Mouse (Mus musculus) stomach, embryonic 15.5 days (tissue): ENCODE measurements around the gene Rbfox1. TPM values are rescaled to one million over a fixed set of nuclear protein-coding genes. Genes with fewer than 3 reads are reported as not detected.

ENCODE experiments used
- ATAC-seq: fragments of 200-750 bp; cut with Nextera tagmentation; 2 replicates; pipeline ENCODE4 v1.8.0; 2017; ENCODE audit warnings: low read depth, moderate number of reproducible peaks, moderate TSS enrichment; ENCODE audit not compliant: insufficient read depth, low FRiP score
- H3K27ac ChIP-seq: fragments of 300-500 bp; sonication (generic); 2 replicates; pipeline ENCODE4 v1.5.1; 2015; ENCODE audit warnings: mild to moderate bottlenecking, inconsistent platforms
- H3K27me3 ChIP-seq: fragments of 300-500 bp; sonication (generic); replicated peaks from 2 replicates; pipeline ENCODE4 v1.6.1; 2015; ENCODE audit warnings: inconsistent platforms
- H3K36me3 ChIP-seq: fragments of 300-500 bp; sonication (generic); 2 replicates; pipeline ENCODE4 v1.6.1; 2015; ENCODE audit warnings: inconsistent platforms
- H3K4me1 ChIP-seq: fragments of 300-500 bp; sonication (generic); 2 replicates; pipeline ENCODE4 v1.6.1; 2015; ENCODE audit warnings: inconsistent platforms
- H3K4me2 ChIP-seq: fragments of 300-500 bp; sonication (generic); 2 replicates; pipeline ENCODE4 v1.6.1; 2015; ENCODE audit warnings: mild to moderate bottlenecking, inconsistent platforms
- H3K4me3 ChIP-seq: fragments of 300-500 bp; sonication (generic); replicated peaks from 2 replicates; pipeline ENCODE4 v1.5.1; 2015; ENCODE audit warnings: inconsistent platforms
- H3K9ac ChIP-seq: fragments of 300-500 bp; sonication (generic); 2 replicates; pipeline ENCODE4 v1.6.1; 2015; ENCODE audit warnings: inconsistent platforms
- H3K9me3 ChIP-seq: fragments of 300-500 bp; sonication (generic); 2 replicates; pipeline ENCODE4 v1.6.1; 2016; ENCODE audit warnings: inconsistent platforms
- WGBS: fragments of 180-500 bp; shearing (Covaris S2); methylation state at CpG from one replicate; pipeline ENCODE4 v1.1.7; 2015; 5-methylcytosine and 5-hydroxymethylcytosine counted together
- polyA plus RNA-seq: library from polyadenylated mRNA; unstranded; fragments of >200 nt; fragmentation: Nextera tagmentation; extraction: Ambion mirVana; gene quantifications from 2 replicates; pipeline ENCODE4 v1.2.1, GENCODE M21; 2015

Gene Rbfox1
- polyA plus RNA-seq, 1 experiment from 2014 or later = 3.5 TPM

- no peak for ATAC-seq
- Histone ChIP-seq H3K4me1 (no peaks in the 10 kb centered on the region), H3K9ac (no peak overlapping the region), H3K9me3 (no peaks in the 10 kb centered on the region), H3K27me3 (no peaks in the 10 kb centered on the region), H3K27ac (no peak overlapping the region), H3K4me2 (no peak overlapping the region), H3K36me3 (no peaks in the 10 kb centered on the region), H3K4me3 (no peak overlapping the region)
- 85% methylated on average over 16 of the region's 16 CpGs for WGBS
Observed at GRCm38 (mm10) chr16:7292985-7293805, 1408.0 kb downstream of the Rbfox1 start.

DNA sequence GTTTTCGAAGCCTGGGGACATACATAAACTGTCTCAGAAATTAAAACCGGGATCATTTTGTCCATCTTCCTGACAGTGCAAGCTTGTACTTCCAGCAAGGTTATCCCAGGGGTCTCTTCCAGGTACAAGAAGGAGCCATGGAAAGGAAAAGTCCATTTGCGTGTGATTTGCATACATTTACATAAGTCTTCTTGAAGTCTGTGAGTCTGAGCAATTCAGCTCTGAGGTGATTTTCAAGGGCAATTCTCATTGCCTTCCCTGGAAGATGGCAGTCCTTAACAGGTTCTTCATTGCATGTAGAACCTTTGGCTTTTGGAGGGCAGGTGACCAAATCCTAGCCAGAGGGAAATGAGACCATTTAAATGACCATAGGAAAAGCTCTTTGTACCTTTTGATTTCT is 1417.3 kb downstream of the Rbfox1 start:
- Histone ChIP-seq H3K36me3 (no peaks in the 10 kb centered on the region), H3K27me3 (no peaks in the 10 kb centered on the region), H3K9ac (no peak overlapping the region), H3K9me3 (no peaks in the 10 kb centered on the region), H3K4me3 (no peak overlapping the region), H3K4me1 (no peaks in the 10 kb centered on the region), H3K27ac (no peak overlapping the region), H3K4me2 (no peak overlapping the region)
- no peak for ATAC-seq
- WGBS = 63% methylated on average over 3 of the region's 3 CpGs

GRCm38 (mm10) chr16:7329196-7329595 is 1444.0 kb downstream of the Rbfox1 start:
- no peaks in the 10 kb centered on the region for H3K4me1 ChIP-seq
- H3K9me3 ChIP-seq = no peaks in the 10 kb centered on the region
- H3K27ac ChIP-seq = no peak overlapping the region
- WGBS = 79% methylated on average over 3 of the region's 3 CpGs
- H3K4me3 ChIP-seq = no peak overlapping the region
- H3K9ac ChIP-seq = no peak overlapping the region
- H3K4me2 ChIP-seq = no peak overlapping the region
- no peaks in the 10 kb centered on the region for H3K27me3 ChIP-seq
- no peak for ATAC-seq
- no peaks in the 10 kb centered on the region for H3K36me3 ChIP-seq

DNA sequence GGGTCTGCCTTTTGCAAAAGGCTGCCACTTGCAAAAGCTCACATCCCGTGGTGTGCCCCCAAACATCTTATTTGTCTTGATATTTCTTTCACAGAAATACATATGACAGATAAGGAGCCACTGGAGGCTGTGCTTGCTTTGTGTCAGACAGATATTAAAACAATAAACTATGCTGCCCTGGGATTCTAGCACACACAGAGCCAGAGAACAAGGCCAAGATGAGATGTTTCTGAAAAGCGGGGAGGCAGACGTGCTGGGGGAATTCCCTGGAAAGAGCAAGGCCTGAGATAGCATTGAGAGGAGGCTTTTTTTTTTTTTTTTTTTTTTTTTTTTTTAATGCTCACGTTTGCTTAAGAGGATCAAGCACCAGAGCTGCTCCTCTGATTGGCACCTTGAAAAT is 1456.0 kb downstream of the Rbfox1 start:
- H3K27ac ChIP-seq = no peak overlapping the region
- no peak overlapping the region for H3K9ac ChIP-seq
- no peaks in the 10 kb centered on the region for H3K36me3 ChIP-seq
- no peaks in the 10 kb centered on the region for H3K27me3 ChIP-seq
- H3K4me3 ChIP-seq = no peak overlapping the region
- H3K9me3 ChIP-seq = no peaks in the 10 kb centered on the region
- H3K4me2 ChIP-seq = no peak overlapping the region
- WGBS = 41% methylated on average over 4 of the region's 4 CpGs
- no peaks in the 10 kb centered on the region for H3K4me1 ChIP-seq
- ATAC-seq = no peak

- Histone ChIP-seq H3K9ac (no peak overlapping the region), H3K4me2 (no peak overlapping the region), H3K9me3 (no peaks in the 10 kb centered on the region), H3K4me1 (no peaks in the 10 kb centered on the region), H3K27me3 (no peaks in the 10 kb centered on the region), H3K36me3 (no peaks in the 10 kb centered on the region), H3K4me3 (no peak overlapping the region), H3K27ac (no peak overlapping the region)
- WGBS = 51% methylated on average over 3 of the region's 3 CpGs
- no peak for ATAC-seq
Observed at GRCm38 (mm10) chr16:7345298-7345697, 1460.1 kb downstream of the Rbfox1 start.

- 62% methylated on average over 11 of the region's 11 CpGs for WGBS
- H3K4me3 ChIP-seq = no peak overlapping the region
- no peak for ATAC-seq
Observed at GRCm38 (mm10) chr16:7346001-7346625, 1461.0 kb downstream of the Rbfox1 start.

DNA sequence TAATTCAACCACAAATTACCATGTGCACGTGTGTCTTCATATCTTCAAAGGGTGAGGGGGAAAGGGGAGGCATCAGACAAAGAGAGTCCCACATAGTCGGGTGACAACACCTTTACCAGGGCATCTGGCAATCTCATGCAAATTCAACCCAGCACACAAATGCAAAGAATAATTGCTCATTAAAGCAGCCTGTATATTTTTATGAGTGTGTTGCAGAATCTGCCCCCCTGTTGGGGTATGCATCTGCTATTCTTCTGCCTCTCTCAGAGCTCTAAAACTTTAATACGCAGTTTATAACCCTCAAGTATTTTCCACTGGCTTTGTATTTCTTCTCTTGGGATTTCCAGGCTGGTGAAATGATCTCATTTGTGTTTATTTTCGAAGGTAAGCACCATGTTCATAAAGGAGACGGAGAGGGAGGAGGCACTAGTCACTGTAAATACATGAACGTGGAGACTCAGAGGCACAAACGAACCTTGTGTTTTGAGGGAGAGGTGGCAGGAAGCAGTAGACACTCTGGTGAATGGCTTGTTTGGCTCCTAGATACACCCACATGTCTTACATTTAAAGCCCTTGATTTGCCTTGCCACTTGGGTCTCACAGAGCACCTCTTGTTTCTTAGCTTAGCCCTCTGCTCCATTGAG is 1462.5 kb downstream of the Rbfox1 start:
- WGBS = 67% methylated on average over 7 of the region's 7 CpGs
- H3K4me3 ChIP-seq = no peak overlapping the region
- H3K36me3 ChIP-seq = no peaks in the 10 kb centered on the region
- H3K4me1 ChIP-seq = no peaks in the 10 kb centered on the region
- no peaks in the 10 kb centered on the region for H3K9me3 ChIP-seq
- no peak overlapping the region for H3K4me2 ChIP-seq
- H3K27ac ChIP-seq = no peak overlapping the region
- no peak overlapping the region for H3K9ac ChIP-seq
- ATAC-seq = no peak
- no peaks in the 10 kb centered on the region for H3K27me3 ChIP-seq

More at GRCm38 (mm10) chr16:7346001-7346625, 1461.0 kb downstream of the Rbfox1 start:
- Histone ChIP-seq H3K27ac (no peak overlapping the region), H3K36me3 (no peaks in the 10 kb centered on the region), H3K4me1 (no peaks in the 10 kb centered on the region), H3K9me3 (no peaks in the 10 kb centered on the region), H3K9ac (no peak overlapping the region), H3K4me2 (no peak overlapping the region), H3K27me3 (no peaks in the 10 kb centered on the region)

- no peak overlapping the region for H3K4me3 ChIP-seq
- no peak overlapping the region for H3K27ac ChIP-seq
- no peaks in the 10 kb centered on the region for H3K9me3 ChIP-seq
- H3K4me2 ChIP-seq = no peak overlapping the region
- H3K9ac ChIP-seq = no peak overlapping the region
- 51% methylated on average over 16 of the region's 16 CpGs for WGBS
- ATAC-seq = no peak
- no peaks in the 10 kb centered on the region for H3K27me3 ChIP-seq
- H3K4me1 ChIP-seq = no peaks in the 10 kb centered on the region
- no peaks in the 10 kb centered on the region for H3K36me3 ChIP-seq
Observed at GRCm38 (mm10) chr16:7352808-7353207, 1467.7 kb downstream of the Rbfox1 start.

- no peaks in the 10 kb centered on the region for H3K27me3 ChIP-seq
- no peaks in the 10 kb centered on the region for H3K36me3 ChIP-seq
- no peak overlapping the region for H3K9ac ChIP-seq
- 50% methylated on average over 4 of the region's 4 CpGs for WGBS
- H3K4me3 ChIP-seq = no peak overlapping the region
- no peaks in the 10 kb centered on the region for H3K9me3 ChIP-seq
- ATAC-seq = no peak
- no peaks in the 10 kb centered on the region for H3K4me1 ChIP-seq
- no peak overlapping the region for H3K4me2 ChIP-seq
- no peak overlapping the region for H3K27ac ChIP-seq
Observed at GRCm38 (mm10) chr16:7354116-7354515, 1469.0 kb downstream of the Rbfox1 start.

DNA sequence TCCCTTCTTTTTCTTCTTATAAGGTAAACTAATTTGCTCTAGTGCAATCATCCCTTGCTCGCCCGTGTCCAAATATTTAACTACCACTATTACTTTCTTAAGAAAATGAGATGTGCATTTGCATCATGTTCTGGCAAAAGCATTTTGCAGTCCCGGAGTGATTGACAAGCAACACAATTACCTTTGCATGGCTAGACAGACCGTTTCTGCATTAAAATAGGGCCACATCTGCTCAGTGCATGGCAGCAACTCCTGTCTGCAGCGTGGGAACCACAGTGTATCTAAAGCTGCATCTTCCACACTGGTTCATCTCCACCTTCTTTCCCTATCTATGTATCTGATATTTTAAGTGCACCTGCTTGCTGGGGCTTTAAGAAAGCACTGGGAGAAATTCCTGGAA is 1473.9 kb downstream of the Rbfox1 start:
- ATAC-seq = no peak
- Histone ChIP-seq H3K27me3 (no peaks in the 10 kb centered on the region), H3K9ac (no peak overlapping the region), H3K36me3 (no peaks in the 10 kb centered on the region), H3K9me3 (no peaks in the 10 kb centered on the region), H3K4me3 (no peak overlapping the region), H3K4me1 (no peaks in the 10 kb centered on the region), H3K4me2 (no peak overlapping the region), H3K27ac (no peak overlapping the region)
- 78% methylated on average over 5 of the region's 5 CpGs for WGBS

DNA sequence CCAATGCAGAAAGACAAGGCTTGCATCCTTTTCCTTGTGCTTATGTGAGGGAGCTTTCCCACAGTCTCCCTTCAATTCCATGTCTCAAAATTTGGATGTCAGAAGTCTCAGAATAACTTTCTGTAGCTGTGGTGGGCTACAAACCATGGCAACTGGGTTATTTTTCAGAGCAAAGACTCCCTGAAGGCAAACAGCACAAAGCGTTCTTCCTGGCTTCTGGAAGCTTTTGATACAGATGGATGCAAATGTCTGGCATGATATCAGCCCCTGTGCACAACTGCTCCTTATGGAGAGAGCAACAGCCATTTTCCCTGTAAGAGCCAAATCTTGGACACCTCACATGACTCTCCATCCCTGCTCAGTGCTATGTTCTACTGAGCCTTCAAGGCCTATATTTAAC is 1475.6 kb downstream of the Rbfox1 start:
- Histone ChIP-seq H3K27me3 (no peaks in the 10 kb centered on the region), H3K9ac (no peak overlapping the region), H3K9me3 (no peaks in the 10 kb centered on the region), H3K36me3 (no peaks in the 10 kb centered on the region), H3K27ac (no peak overlapping the region), H3K4me1 (no peaks in the 10 kb centered on the region), H3K4me2 (no peak overlapping the region), H3K4me3 (no peak overlapping the region)
- 94% methylated on average over 1 of the region's 1 CpGs for WGBS
- no peak for ATAC-seq

DNA sequence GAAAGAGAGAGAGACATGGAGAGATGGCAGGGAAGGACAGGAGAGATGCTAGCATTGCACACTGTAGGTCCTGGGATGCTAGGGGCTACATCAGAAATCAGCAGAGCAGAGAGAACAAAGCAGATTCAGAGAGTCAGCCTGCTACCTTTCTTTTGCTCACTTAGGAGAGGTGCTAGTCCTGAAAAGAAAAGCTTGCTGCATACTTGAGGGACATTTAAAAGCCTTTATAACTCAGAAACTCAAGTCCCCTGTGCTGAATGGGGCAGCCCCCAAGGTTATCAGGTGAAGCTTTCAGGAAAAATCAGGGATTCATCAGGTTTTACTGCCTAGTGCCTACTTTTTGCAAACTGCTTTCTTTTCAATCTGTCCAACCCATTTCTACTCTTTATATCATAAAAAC is 1480.7 kb downstream of the Rbfox1 start:
- H3K9ac ChIP-seq = no peak overlapping the region
- no peak overlapping the region for H3K4me2 ChIP-seq
- H3K36me3 ChIP-seq = no peaks in the 10 kb centered on the region
- no peak for ATAC-seq
- no peaks in the 10 kb centered on the region for H3K9me3 ChIP-seq
- no peaks in the 10 kb centered on the region for H3K27me3 ChIP-seq
- no peaks in the 10 kb centered on the region for H3K4me1 ChIP-seq
- no peak overlapping the region for H3K4me3 ChIP-seq
- no peak overlapping the region for H3K27ac ChIP-seq
